Mouse (Mus musculus): ENCODE results near the gene H3f3b.
"Not testable (repeated sequence)": the region's sequence is repeated elsewhere in the genome, so short reads cannot be mapped to it uniquely, and the experiment has no call there.

H3f3b gene

DNA sequence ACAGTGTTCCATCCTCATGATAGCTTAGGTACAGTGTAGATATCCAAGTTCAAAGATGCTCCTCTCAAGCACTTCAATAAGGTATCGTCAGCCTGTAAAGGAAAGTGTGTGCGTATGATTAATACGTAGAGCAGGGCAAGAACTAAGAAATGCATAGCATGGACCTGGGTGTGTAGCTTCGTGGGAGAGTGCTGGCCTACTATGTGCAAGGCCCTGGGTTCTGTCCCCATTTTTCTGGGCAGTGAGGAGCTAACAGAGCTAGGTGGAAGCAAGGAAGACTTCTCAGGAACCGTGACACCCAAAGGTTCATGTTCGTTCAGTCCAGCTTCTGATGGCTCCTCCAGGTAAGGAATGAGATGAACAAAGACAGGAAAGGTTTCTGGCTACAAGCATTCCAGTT, 17.4 kb upstream of the H3f3b start:
- DNase-seq (ENCODE audit: low read depth, low spot score), result no peak

DNA sequence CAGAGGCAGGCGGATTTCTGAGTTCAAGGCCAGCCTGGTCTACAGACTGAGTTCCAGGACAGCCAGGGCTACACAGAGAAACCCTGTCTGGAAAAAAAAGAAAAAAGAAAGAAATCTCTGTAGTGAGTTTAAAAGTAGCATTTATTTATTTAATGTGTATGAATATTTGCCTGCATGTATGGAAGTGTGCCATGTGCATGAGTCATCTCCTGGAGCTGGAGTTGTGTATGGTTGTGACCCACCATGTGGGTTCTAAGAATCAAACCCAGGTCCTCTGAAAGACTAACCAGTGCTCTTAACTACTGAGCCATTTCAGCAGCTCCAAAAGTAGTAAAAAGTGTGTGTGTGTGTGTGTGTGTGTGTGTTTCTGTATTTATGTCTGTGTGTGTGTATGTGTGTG, 15.5 kb upstream of the H3f3b start:
- no peak for DNase-seq (ENCODE audit: low read depth, low spot score)

DNA sequence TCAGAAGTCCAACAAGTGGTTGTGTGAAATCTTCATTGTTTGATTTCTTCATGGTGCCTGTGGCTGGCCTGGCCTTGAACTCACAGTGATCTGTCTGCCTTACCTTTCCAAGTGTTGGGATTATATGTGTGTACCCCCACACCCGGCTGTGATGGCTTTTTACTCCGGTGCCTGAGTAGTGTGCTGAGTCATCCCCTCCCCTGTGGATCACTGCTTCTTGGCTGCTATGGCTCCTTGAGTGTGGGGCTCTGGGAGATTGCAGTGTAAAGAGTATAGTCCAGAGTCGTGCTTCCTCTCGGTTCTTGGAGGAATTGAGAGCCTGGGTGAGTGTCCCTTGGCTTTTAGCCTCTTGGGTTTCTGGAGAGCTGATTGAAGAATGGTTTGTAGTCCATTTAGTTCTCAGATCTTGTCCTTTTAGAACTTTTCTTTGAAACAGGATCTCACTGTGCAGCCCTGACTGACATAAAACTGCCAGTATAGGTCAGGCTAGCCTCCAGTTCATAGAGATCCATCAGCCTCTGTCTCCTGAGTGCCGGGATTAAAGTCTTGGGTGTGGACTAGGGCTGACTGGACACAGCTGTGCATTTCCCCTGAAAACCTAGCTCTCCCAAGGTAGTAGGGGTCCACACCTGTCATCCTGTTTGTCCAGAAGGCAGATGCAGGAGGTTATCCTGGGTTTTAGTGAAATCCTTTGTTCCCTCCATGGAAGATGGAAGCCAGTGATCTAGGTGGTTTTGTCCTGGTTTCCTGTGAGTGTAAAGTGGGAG, 14.8 kb upstream of the H3f3b start:
- no peak for DNase-seq (ENCODE audit: low read depth, low spot score)

DNA sequence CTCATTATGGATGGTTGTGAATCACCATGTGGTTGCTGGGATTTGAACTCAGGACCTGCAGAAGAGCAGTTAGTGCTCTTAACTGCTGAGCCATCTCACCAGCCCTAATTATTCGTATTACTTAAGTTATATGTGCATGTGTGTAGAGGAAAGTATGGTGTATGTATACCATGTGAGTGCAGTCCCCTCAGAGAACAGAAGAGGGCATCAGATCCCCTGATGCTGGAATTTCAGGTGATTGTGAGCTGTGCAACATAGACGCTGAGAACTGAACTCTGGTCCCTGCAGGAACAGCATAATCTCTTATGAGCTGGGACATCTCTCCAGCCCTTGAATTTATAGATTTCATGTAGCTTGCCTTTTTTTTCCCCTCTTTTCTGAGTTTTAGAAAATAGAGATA, 14.1 kb upstream of the H3f3b start:
- no peak for DNase-seq (ENCODE audit: low read depth, low spot score)

GRCm38 (mm10) chr11:116040593-116040992, 12.8 kb upstream of the H3f3b start:
- no peak for DNase-seq (ENCODE audit: low read depth, low spot score)

- no peak for DNase-seq (ENCODE audit: low read depth, low spot score)
Observed at GRCm38 (mm10) chr11:116037826-116038225, 10.1 kb upstream of the H3f3b start.

DNA sequence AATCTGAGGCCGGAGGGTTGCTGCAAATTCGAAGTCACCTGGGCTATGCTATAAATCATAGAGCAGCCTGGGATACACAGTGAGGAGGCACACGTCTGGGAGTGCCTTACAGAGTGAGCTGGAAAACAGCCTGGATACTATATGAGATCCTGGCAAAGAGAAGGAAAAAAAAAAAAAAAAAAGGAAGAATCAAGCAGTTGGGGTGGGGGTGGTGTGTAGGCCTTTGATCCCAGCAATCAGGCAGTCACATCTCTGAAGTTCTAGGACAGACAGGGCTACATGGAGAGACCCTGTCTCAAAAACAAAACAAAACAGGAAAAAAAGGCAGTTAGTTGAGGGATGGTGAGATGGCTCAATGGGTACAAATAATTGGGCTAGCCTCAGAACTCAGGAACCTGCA, 8.9 kb upstream of the H3f3b start:
- DNase-seq (ENCODE audit: low read depth, low spot score), result no peak

GRCm38 (mm10) chr11:116034584-116034983, 6.8 kb upstream of the H3f3b start:
- DNase-seq (ENCODE audit: low read depth, low spot score), result no peak

DNA sequence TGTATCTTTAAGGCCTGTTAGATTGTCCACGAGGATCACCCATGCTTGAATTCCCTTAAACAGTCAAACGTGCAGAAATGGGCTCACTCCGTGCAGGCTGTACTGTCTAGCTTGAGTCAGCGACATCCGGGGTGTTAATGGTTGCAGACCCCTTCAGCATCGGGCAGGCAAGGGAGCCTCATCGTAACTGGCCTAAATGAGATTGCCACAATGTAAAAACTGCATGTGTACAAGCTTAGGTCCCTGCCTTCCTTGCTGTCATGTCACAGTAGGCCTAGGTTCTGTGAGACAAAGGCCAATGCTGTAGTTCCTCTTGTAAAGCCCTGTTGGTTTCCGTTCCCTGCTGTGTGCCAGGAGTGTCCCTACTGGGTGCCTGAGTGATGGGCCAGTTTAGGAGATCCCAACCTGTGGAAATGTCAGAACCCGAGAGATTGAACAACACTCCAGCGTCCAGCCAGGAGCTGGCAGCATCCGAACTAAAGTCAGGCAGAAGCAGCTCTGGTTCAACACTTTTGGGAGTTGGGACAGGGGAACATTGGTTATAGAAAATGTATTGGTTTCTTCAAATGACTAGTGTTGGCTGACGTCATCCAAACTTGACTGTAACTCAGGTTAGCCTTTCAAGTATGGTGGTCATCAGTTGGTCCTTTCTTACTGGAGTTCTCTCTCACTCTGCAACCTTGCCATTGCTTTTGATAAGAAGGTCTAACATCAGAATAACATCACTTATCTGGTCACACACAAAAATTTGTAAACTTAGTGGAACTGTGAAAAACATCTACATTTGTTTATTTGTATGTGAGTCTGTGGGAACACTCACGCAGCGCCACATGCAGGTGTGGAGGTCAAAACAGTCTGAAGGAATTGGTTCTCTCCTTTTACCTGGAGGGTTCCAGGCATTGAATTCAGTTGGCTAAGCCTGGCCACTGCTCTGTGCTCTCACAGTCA, 3.4 kb upstream of the H3f3b start:
- no peak for DNase-seq (ENCODE audit: low read depth, low spot score)

- peak; percentile 98 for DNase-seq (ENCODE audit: low read depth, low spot score)
Observed at GRCm38 (mm10) chr11:116030088-116030897, 2.5 kb upstream of the H3f3b start, which contains the start of gene Unk. TSS of gene Unk (plus strand) at chr11:116030322.

DNA sequence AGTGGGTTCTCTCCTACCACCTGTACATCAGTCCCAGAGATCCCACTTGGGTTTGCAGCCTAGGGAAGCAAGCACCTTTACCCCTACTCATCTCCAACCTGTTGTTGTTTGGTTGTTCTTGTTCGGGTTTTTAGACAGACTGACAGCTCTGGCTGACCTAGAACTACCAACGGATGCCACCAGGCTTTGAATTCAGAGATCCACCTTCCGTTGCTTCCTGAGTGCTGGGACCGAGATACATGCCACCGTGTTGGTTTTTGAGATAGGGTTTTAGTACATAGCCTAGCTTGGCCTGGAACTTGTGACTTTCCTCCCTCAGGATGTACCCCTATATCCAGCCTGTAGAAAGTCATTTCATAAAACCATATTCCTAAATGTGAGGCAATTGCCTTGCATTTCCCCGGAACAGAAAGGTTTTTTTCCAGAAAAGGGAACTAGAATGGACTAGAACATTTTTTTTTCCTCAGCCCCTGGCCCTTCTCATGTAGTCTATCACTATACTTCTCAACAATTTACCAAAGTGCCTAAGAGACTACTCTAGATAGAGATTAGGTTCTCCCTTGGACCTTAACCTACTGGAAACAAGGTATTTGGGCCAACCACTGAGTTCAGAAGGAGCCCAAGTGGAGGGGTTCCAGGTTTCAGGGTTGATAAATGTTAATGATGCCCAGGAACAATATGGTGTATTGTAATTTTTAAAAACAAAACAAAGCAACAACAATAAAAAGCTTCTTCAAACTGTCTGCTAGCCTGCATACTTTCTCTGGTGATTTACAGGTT, 1.5 kb upstream of the H3f3b start:
- no peak for DNase-seq (ENCODE audit: low read depth, low spot score)

DNA sequence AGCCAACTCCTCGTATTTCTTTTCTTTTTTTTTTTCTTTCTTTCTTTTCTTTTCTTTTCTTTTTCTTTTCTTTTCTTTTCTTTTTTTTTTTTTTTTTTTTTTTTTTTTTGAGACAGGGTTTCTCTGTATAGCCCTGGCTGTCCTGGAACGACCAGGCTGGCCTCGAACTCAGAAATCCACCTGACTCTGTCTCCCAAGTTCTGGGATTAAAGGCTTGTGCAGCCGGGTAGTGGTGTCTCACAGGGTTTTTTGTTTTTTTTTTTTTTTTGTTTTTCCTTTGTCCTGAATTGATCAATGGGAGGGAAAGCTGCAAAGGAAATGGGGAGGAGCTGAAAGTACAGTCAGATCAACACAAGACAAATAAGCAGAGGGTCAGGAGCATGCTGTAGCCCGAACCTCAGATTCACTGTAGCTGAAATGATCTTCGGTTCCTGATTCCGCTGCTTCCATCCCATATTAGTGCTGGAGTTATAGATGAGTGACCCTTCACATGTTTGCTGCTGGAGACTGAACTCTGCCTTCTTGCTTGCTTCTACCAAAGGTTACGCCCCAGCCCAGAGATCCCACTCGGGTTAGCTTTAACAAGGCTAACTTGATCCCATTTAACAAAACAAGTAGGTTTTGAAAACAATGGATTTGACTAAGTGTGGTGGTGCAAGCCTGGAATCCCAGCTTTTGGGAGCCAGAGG, 559 bp upstream of the H3f3b start:
- DNase-seq (ENCODE audit: low read depth, low spot score), result no peak

DNA sequence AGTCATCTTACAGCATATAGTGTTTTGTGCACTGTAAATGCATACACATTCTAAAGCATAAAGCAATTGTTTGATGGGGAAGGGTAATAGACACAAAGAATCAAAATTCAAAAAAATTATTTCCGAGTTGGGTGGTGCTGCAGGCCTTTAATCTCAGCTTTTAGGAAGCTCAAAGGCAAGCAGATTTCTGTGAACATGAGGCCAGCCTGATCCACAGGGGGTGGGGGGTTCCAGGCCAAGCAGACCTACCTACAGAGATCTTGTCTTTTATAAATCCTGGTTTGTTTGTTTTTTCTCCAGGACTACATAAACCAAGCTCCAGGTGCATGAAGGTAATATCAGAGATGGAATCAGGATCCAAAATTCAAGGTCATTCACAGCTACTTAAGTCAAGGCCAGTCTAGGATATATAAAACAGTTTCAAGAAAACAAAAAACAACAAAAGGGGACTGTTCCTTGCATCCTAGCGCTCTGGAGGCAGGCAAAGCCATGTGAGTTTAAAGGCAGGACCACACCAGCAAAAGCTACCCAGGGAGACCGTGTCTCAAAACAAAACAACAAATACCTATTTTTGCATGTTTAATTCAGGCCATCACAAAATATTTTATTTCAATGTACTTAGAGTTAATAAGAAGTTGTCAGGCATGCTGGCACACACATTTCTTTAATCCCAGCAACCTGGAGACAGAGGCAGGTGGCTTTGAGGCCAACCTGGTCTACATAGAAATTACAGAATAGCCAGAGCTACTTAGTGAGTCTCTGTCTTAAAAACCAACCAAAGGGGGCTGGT, 2.5 kb downstream of the H3f3b start:
- no peak for DNase-seq (ENCODE audit: low read depth, low spot score)

GRCm38 (mm10) chr11:116024356-116024808, 3.4 kb downstream of the H3f3b start:
- peak; percentile 99 for DNase-seq (ENCODE audit: low read depth, low spot score)

DNA sequence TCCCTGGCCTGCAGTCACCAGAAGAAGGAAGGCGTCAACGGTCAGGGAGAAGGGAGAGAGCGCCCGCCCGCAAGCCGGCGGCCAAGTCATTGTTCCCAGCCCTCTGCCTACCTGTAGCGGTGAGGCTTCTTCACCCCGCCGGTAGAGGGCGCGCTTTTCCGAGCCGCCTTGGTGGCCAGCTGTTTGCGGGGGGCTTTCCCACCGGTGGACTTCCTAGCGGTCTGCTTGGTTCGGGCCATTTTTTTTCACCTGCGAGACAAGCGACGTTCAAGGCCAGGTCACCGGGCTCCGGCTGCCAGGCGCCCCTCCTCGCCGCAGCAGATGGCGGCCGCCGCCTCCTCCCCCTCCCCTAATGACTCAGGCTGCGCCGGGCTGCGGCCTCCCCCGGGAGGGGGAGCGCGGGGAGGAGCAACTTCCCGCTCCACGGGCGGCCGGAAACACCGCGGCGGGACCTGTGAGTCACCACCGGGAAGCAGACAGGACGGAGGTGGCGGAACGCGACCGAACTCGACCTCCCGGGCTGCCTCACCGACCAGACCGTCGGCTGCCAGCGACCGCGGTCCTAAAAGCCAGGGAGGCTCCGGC, 3.9 kb downstream of the H3f3b start:
- peak; percentile 87 for DNase-seq (ENCODE audit: low read depth, low spot score)

DNA sequence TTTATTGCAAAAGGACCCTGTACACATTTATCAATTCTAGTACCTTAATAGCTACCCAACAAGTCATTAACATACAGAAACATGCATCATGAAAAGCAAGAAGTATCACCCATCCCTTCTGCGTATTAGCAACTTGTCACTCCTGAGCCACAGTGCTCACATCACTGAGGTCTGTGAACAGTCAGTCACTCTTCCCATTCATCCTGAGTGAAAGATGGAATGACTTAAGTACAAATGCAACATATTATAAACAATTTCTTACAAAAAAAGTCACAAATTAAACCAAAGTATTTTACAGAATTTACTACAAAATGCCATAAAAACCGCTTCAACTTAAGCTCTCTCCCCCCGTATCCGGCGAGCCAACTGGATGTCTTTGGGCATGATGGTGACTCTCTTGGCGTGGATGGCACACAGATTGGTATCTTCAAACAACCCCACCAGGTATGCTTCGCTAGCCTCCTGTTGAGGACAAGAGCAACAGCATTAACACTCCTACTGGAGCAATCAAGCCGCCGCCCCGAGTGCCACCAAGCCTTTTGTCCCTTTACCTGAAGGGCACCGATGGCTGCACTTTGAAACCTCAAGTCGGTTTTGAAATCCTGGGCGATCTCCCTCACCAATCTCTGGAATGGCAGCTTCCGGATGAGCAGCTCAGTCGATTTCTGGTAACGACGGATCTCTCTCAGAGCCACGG, 4.5 kb downstream of the H3f3b start:
- DNase-seq (ENCODE audit: low read depth, low spot score), result not testable (repeated sequence)

- DNase-seq (ENCODE audit: low read depth, low spot score), result no peak
Observed at GRCm38 (mm10) chr11:116022256-116022780, 5.4 kb downstream of the H3f3b start.
